Mouse (Mus musculus): Measurements from ENCODE around the gene Magi1. TPM values are rescaled to one million over a fixed set of nuclear protein-coding genes. Genes with fewer than 3 reads are reported as not detected.

Magi1 gene
- total and polyA plus RNA-seq, 2 experiments: 4.9 to 17.7 TPM

- Histone ChIP-seq H3K4me1 (ENCODE audit: control insufficient read depth, insufficient read depth, low read length) (peaks cover 10% of the 10 kb centered on the region; the same call in 1 of the 2 replicates), H3K9ac (ENCODE audit: low read depth, low read length) (no peak overlapping the region), H3K79me2 (ENCODE audit: control insufficient read depth, insufficient read depth, low read length) (peaks cover 19% of the 10 kb centered on the region), H3K4me3 (ENCODE audit: insufficient read depth, low read depth, low read length) (no peak overlapping the region), H3K36me3 (ENCODE audit: control insufficient read depth, insufficient read depth, low read length) (no peaks in the 10 kb centered on the region), H3K27ac (replicated peaks; ENCODE audit: insufficient read depth, low read depth, low read length) (no peak overlapping the region), H3K27me3 (ENCODE audit: control insufficient read depth, insufficient read depth, low read length) (no peaks in the 10 kb centered on the region)
- TF ChIP-seq POLR2A (IDR thresholded peaks at IDR 0.05; ENCODE audit: extremely low read depth, insufficient read depth, low read length): no peak
- TF ChIP-seq CTCF (IDR thresholded peaks at IDR 0.05; ENCODE audit: low read depth, low read length): no peak
- no peak for DNase-seq (ENCODE audit: extremely low read depth, low read depth, low spot score)
- 78% methylated on average over 8 of the region's 8 CpGs for WGBS
Measured at GRCm38 (mm10) chr6:94061424-94061980, 222.2 kb downstream of the Magi1 start.

DNA sequence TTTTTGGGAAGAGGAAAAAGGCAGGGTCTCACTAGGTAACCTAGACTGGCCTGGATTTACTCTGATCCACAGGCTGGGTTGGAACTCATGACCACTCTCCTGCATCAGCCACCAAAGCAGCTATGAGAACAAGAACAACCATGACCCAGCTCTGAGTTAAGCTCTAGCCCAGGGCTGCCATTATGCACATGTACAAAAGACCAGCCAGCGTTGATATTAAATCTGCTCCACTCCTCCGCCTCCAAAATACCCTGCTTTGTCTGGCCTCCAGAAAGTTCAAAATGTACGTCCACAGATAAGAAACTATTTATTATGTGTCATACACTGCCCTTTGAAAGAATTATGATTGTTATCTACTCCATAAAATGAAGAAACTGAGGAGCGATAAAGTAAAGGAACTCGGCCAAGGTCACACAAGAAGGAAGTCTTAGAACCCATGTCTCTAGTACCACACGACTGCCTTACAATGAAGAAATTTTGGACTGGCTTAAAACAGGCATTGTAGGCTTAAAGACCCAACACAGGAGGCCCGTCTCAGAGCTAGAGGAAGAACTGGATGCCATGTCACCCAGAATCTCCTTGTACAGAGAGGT is 223.0 kb downstream of the Magi1 start:
- WGBS: 94% methylated on average over 7 of the region's 7 CpGs
- TF ChIP-seq POLR2A (IDR thresholded peaks at IDR 0.05; ENCODE audit: extremely low read depth, insufficient read depth, low read length) (no peak), CTCF (IDR thresholded peaks at IDR 0.05; ENCODE audit: low read depth, low read length) (no peak)
- H3K27ac ChIP-seq (replicated peaks; ENCODE audit: insufficient read depth, low read depth, low read length): no peak overlapping the region
- H3K27me3 ChIP-seq (ENCODE audit: control insufficient read depth, insufficient read depth, low read length): no peaks in the 10 kb centered on the region
- H3K36me3 ChIP-seq (ENCODE audit: control insufficient read depth, insufficient read depth, low read length): no peaks in the 10 kb centered on the region
- peaks cover 18% of the 10 kb centered on the region for H3K79me2 ChIP-seq (ENCODE audit: control insufficient read depth, insufficient read depth, low read length)
- no peak overlapping the region for H3K4me3 ChIP-seq (ENCODE audit: insufficient read depth, low read depth, low read length)
- peaks cover 13% of the 10 kb centered on the region for H3K4me1 ChIP-seq (ENCODE audit: control insufficient read depth, insufficient read depth, low read length)
- no peak overlapping the region for H3K9ac ChIP-seq (ENCODE audit: low read depth, low read length)
- DNase-seq (ENCODE audit: extremely low read depth, low read depth, low spot score): no peak

DNA sequence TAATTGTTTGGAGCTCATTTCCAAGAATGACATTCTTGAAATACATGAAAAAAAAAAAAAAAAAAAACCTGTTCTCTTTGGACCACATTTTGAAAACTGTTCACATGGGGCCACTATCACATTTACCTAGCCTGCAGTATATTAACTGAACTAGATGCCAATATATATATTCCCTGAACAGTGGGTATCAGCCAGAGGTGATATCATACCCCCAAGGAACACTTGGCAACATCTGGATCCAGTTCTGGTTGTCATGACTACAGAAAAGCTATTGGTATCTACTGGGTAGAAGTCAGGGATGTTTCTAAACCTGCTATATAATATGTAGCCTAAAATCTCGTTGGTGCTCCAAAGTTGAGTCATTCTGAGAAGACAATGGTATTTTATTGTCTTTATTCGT is 224.6 kb downstream of the Magi1 start:
- Histone ChIP-seq H3K27ac (replicated peaks; ENCODE audit: insufficient read depth, low read depth, low read length) (no peak overlapping the region), H3K27me3 (ENCODE audit: control insufficient read depth, insufficient read depth, low read length) (no peaks in the 10 kb centered on the region), H3K36me3 (ENCODE audit: control insufficient read depth, insufficient read depth, low read length) (no peaks in the 10 kb centered on the region), H3K4me1 (ENCODE audit: control insufficient read depth, insufficient read depth, low read length) (peaks cover 8% of the 10 kb centered on the region), H3K79me2 (ENCODE audit: control insufficient read depth, insufficient read depth, low read length) (peaks cover 23% of the 10 kb centered on the region), H3K4me3 (ENCODE audit: insufficient read depth, low read depth, low read length) (no peak overlapping the region), H3K9ac (ENCODE audit: low read depth, low read length) (no peak overlapping the region)
- DNase-seq (ENCODE audit: extremely low read depth, low read depth, low spot score): no peak
- WGBS: 89% methylated on average over 2 of the region's 2 CpGs
- no peak for TF ChIP-seq POLR2A (IDR thresholded peaks at IDR 0.05; ENCODE audit: extremely low read depth, insufficient read depth, low read length)
- TF ChIP-seq CTCF (IDR thresholded peaks at IDR 0.05; ENCODE audit: low read depth, low read length): no peak

- peaks cover 11% of the 10 kb centered on the region for H3K4me1 ChIP-seq (ENCODE audit: control insufficient read depth, insufficient read depth, low read length)
- DNase-seq (ENCODE audit: extremely low read depth, low read depth, low spot score): no peak
- H3K36me3 ChIP-seq (ENCODE audit: control insufficient read depth, insufficient read depth, low read length): no peaks in the 10 kb centered on the region; the same call in 1 of the 2 replicates
- H3K4me3 ChIP-seq (ENCODE audit: insufficient read depth, low read depth, low read length): no peak overlapping the region
- peaks cover 27% of the 10 kb centered on the region; the same call in 1 of the 2 replicates for H3K79me2 ChIP-seq (ENCODE audit: control insufficient read depth, insufficient read depth, low read length)
- H3K27me3 ChIP-seq (ENCODE audit: control insufficient read depth, insufficient read depth, low read length): no peaks in the 10 kb centered on the region
- 50% methylated on average over 1 of the region's 1 CpGs for WGBS
- TF ChIP-seq CTCF (IDR thresholded peaks at IDR 0.05; ENCODE audit: low read depth, low read length) (peak; percentile 70), POLR2A (IDR thresholded peaks at IDR 0.05; ENCODE audit: extremely low read depth, insufficient read depth, low read length) (no peak)
- H3K27ac ChIP-seq (replicated peaks; ENCODE audit: insufficient read depth, low read depth, low read length): no peak overlapping the region
- H3K9ac ChIP-seq (ENCODE audit: low read depth, low read length): no peak overlapping the region
Measured at GRCm38 (mm10) chr6:94053920-94054319, 229.8 kb downstream of the Magi1 start.

GRCm38 (mm10) chr6:94045180-94045579 is 238.5 kb downstream of the Magi1 start:
- 89% methylated on average over 4 of the region's 4 CpGs for WGBS

GRCm38 (mm10) chr6:94043461-94043860 is 240.3 kb downstream of the Magi1 start:
- Histone ChIP-seq H3K36me3 (ENCODE audit: control insufficient read depth, insufficient read depth, low read length) (no peaks in the 10 kb centered on the region), H3K27ac (replicated peaks; ENCODE audit: insufficient read depth, low read depth, low read length) (no peak overlapping the region), H3K4me3 (ENCODE audit: insufficient read depth, low read depth, low read length) (no peak overlapping the region), H3K9ac (ENCODE audit: low read depth, low read length) (no peak overlapping the region), H3K27me3 (ENCODE audit: control insufficient read depth, insufficient read depth, low read length) (no peaks in the 10 kb centered on the region), H3K4me1 (ENCODE audit: control insufficient read depth, insufficient read depth, low read length) (no peaks in the 10 kb centered on the region), H3K79me2 (ENCODE audit: control insufficient read depth, insufficient read depth, low read length) (peaks cover 3% of the 10 kb centered on the region; the same call in 1 of the 2 replicates)
- TF ChIP-seq POLR2A (IDR thresholded peaks at IDR 0.05; ENCODE audit: extremely low read depth, insufficient read depth, low read length): no peak
- TF ChIP-seq CTCF (IDR thresholded peaks at IDR 0.05; ENCODE audit: low read depth, low read length): no peak
- WGBS: 75% methylated on average over 7 of the region's 7 CpGs
- DNase-seq (ENCODE audit: extremely low read depth, low read depth, low spot score): no peak

More at GRCm38 (mm10) chr6:94045180-94045579, 238.5 kb downstream of the Magi1 start:
- TF ChIP-seq CTCF (IDR thresholded peaks at IDR 0.05; ENCODE audit: low read depth, low read length) (no peak), POLR2A (IDR thresholded peaks at IDR 0.05; ENCODE audit: extremely low read depth, insufficient read depth, low read length) (no peak)
- H3K4me3 ChIP-seq (ENCODE audit: insufficient read depth, low read depth, low read length): no peak overlapping the region
- H3K9ac ChIP-seq (ENCODE audit: low read depth, low read length): no peak overlapping the region
- DNase-seq (ENCODE audit: extremely low read depth, low read depth, low spot score): no peak
- H3K79me2 ChIP-seq (ENCODE audit: control insufficient read depth, insufficient read depth, low read length): peaks cover 3% of the 10 kb centered on the region; the same call in 1 of the 2 replicates
- no peak overlapping the region for H3K27ac ChIP-seq (replicated peaks; ENCODE audit: insufficient read depth, low read depth, low read length)
- H3K27me3 ChIP-seq (ENCODE audit: control insufficient read depth, insufficient read depth, low read length): no peaks in the 10 kb centered on the region
- no peaks in the 10 kb centered on the region for H3K4me1 ChIP-seq (ENCODE audit: control insufficient read depth, insufficient read depth, low read length)
- no peaks in the 10 kb centered on the region; the same call in 1 of the 2 replicates for H3K36me3 ChIP-seq (ENCODE audit: control insufficient read depth, insufficient read depth, low read length)
